Mouse (Mus musculus) adrenal gland, postnatal 25 days (tissue): Measurements from ENCODE around the gene Slc5a4b. TPM values are rescaled to one million over a fixed set of nuclear protein-coding genes. Genes with fewer than 3 reads are reported as not detected.

Experiments
- microRNA-seq, 2 experiments: library from miRNA; unstranded; fragments of <30 nt; microRNA quantifications; one replicate each; pipeline ENCODE4 v1.2.0; 2021
- total RNA-seq: library from RNA; stranded (reverse); gene quantifications from 2 replicates; pipeline ENCODE4 v1.2.3, GENCODE M21; 2021

Slc5a4b gene
- total RNA-seq, 1 experiment from 2014 or later, result not detected

Small RNA genes lying within 50 kb of the gene (microRNA-seq; reads per million reads assigned to microRNA genes)
- 0 reads per million in 2 experiments for gene Mir6409

Other genes with a start within 250 kb of the Slc5a4b start
- gene Derl3, start 217.5 kb downstream of the Slc5a4b start, total RNA-seq, result 1.1 and 1.5 TPM in 2 replicates
- gene Smarcb1, start 189.3 kb downstream of the Slc5a4b start, total RNA-seq, result 84.7 and 85.0 TPM in 2 replicates
- gene Chchd10, start 177.8 kb downstream of the Slc5a4b start, total RNA-seq, result 787 and 1,051 TPM in 2 replicates
- 7.9 and 9.5 TPM in 2 replicates for gene Mmp11, start 174.5 kb downstream of the Slc5a4b start, total RNA-seq
- 1.3 and 2.2 TPM in 2 replicates for gene Gm867, start 170.3 kb downstream of the Slc5a4b start, total RNA-seq
- gene Vpreb3, start 167.9 kb downstream of the Slc5a4b start, total RNA-seq, result not detected in 2 replicates
- gene Gm5134, start 156.4 kb downstream of the Slc5a4b start, total RNA-seq, result not detected in 2 replicates
- gene Zfp280b, start 78.3 kb downstream of the Slc5a4b start, total RNA-seq, result 11.0 and 11.4 TPM in 2 replicates
- not detected in 2 replicates for gene Slc5a4a, start 36.5 kb upstream of the Slc5a4b start, total RNA-seq
- gene Prmt2, start 126.9 kb upstream of the Slc5a4b start, total RNA-seq, result 21.2 and 21.9 TPM in 2 replicates
- gene S100b, start 142.9 kb upstream of the Slc5a4b start, total RNA-seq, result 11.3 and 11.8 TPM in 2 replicates
- 28.5 and 33.2 TPM in 2 replicates for gene Dip2a, start 234.3 kb upstream of the Slc5a4b start, total RNA-seq